Mouse (Mus musculus) hindbrain, embryonic 14.5 days (tissue): ENCODE data around the gene Mrc1. TPM values are rescaled to one million over a fixed set of nuclear protein-coding genes. Genes with fewer than 3 reads are reported as not detected.
"Not testable (repeated sequence)": the region's sequence is repeated elsewhere in the genome, so short reads cannot be mapped to it uniquely, and the experiment has no call there.

ENCODE experiments used
- ATAC-seq: fragments of 200-750 bp; cut with Nextera tagmentation; 2 replicates; pipeline ENCODE4 v1.8.0; 2017; ENCODE audit warnings: moderate number of reproducible peaks, mild to moderate bottlenecking, moderate TSS enrichment, moderate library complexity; ENCODE audit not compliant: low FRiP score
- DNase-seq: peaks from one replicate; pipeline ENCODE4 v3.0.0-alpha.2; 2015; ENCODE audit warnings: low spot score
- H3K27ac ChIP-seq: fragments of 300-500 bp; sonication (generic); 2 replicates; pipeline ENCODE4 v1.5.1; 2014; ENCODE audit warnings: mild to moderate bottlenecking, moderate library complexity
- H3K27me3 ChIP-seq: fragments of 300-500 bp; sonication (generic); 2 replicates; pipeline ENCODE4 v1.6.1; 2014; ENCODE audit warnings: mild to moderate bottlenecking, low read length, mixed read lengths; ENCODE audit not compliant: control insufficient read depth, insufficient read depth
- H3K36me3 ChIP-seq: fragments of 300-500 bp; sonication (generic); replicated peaks from 2 replicates; pipeline ENCODE4 v1.6.1; 2014; ENCODE audit not compliant: control insufficient read depth, insufficient read depth
- H3K4me1 ChIP-seq: fragments of 300-500 bp; sonication (generic); replicated peaks from 2 replicates; pipeline ENCODE4 v1.6.1; 2014; ENCODE audit warnings: antibody characterized with exemption, low read length, mixed read lengths; ENCODE audit not compliant: control insufficient read depth, insufficient read depth
- H3K4me2 ChIP-seq: fragments of 300-500 bp; sonication (generic); replicated peaks from 2 replicates; pipeline ENCODE4 v1.6.1; 2014; ENCODE audit warnings: mild to moderate bottlenecking, moderate library complexity
- H3K4me3 ChIP-seq: fragments of 300-500 bp; sonication (generic); replicated peaks from 2 replicates; pipeline ENCODE4 v1.5.1; 2014; ENCODE audit warnings: mild to moderate bottlenecking, low read length
- H3K9ac ChIP-seq: fragments of 300-500 bp; sonication (generic); 2 replicates; pipeline ENCODE4 v1.6.1; 2014
- H3K9me3 ChIP-seq: fragments of 300-500 bp; sonication (generic); 2 replicates; pipeline ENCODE4 v1.6.1; 2016; ENCODE audit warnings: low read length; ENCODE audit not compliant: control insufficient read depth
- WGBS: fragments of 180-500 bp; shearing (Covaris S2); extraction: QIAGEN DNeasy Blood & Tissue Kit; methylation state at CpG from one replicate; pipeline ENCODE4 v1.1.7; 2014; 5-methylcytosine and 5-hydroxymethylcytosine counted together
- polyA plus RNA-seq: library from polyadenylated mRNA; unstranded; fragments of >200 nt; fragmentation: Nextera tagmentation; extraction: Ambion mirVana; gene quantifications from 2 replicates; pipeline ENCODE4 v1.2.1, GENCODE M21; 2014

Mrc1 gene
- 6.2 and 7.0 TPM in 2 replicates for polyA plus RNA-seq

DNA sequence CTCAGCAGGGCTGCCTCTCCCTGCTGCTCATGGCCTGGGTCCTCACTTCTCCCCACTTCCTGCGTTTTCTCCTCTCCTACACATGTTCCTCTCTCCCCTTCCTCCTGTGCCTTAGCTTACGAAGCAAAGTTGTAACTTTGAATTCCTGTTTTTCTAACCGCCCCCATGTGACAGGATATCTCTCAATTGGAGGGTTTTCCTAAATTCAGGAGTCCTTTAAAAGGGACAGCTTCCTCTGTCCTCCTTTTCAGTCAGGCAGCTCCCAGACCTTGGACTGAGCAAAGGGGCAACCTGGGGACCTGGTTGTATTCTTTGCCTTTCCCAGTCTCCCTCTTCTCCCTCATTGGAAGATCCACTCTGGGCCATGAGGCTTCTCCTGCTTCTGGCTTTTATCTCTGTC, at the start of gene Mrc1:
Mrc1 (plus strand) TSS at position 244 of the 400 bp plus-strand sequence.
- DNase-seq (no peak), ATAC-seq (no peak)
- no peak within 1 kb of the TSS for H3K4me3 ChIP-seq
- no peaks in the 10 kb centered on the region for H3K27me3 ChIP-seq
- H3K36me3 ChIP-seq = no peaks in the 10 kb centered on the region
- H3K4me1 ChIP-seq = no peaks in the 10 kb centered on the region
- WGBS = 64% methylated on average over 3 of the region's 3 CpGs
- no peak within 1 kb of the TSS for H3K27ac ChIP-seq
- H3K4me2 ChIP-seq = no peak within 1 kb of the TSS
- H3K9me3 ChIP-seq = no peaks in the 10 kb centered on the region
- H3K9ac ChIP-seq = no peak within 1 kb of the TSS

DNA sequence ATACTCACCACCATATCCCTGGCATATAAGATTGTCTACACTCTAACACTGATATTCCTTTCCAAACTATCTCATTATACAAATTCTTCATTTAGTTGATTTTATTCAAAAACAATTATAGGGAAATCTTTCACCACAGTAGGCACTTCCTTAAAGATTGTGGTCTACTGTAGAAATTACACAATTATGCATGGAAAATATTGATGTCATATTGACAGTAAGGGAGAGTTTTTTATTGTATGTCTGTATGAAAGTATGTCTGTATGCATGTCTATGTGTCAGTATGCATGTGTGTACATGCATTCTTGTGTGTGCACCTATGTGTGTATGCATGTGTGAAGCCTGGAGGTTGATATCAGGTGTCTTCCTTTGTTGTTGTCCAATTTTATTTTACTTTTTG, 44.8 kb upstream of the Mrc1 start:
- no peak overlapping the region for H3K4me3 ChIP-seq
- no peak overlapping the region for H3K27ac ChIP-seq
- ATAC-seq (no peak), DNase-seq (no peak)
- no peak overlapping the region for H3K9ac ChIP-seq
- no peaks in the 10 kb centered on the region for H3K4me1 ChIP-seq
- no peaks in the 10 kb centered on the region for H3K9me3 ChIP-seq
- no peak overlapping the region for H3K4me2 ChIP-seq
- no peaks in the 10 kb centered on the region for H3K27me3 ChIP-seq
- H3K36me3 ChIP-seq = no peaks in the 10 kb centered on the region

DNA sequence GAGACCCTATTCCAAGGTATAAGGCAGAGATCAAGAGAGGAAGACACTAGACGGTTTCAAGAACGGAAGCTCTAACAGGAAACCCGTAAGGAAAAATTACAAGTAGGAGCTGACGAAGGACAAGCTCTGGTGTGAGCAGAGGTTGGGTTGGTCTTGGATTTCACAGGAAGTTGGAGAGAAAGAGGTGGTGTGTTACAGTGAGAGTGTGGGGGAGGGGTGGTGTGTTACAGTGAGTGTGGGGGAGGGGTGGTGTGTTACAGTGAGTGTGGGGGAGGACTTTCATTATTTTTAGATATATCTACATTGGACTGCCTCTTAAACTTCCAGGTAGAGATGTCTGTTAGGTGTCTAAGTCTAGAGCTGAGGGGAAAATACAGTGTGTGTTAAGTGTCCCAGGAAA, 38.5 kb upstream of the Mrc1 start:
- H3K27ac ChIP-seq = no peak overlapping the region
- DNase-seq (no peak), ATAC-seq (no peak)
- H3K9ac ChIP-seq = no peak overlapping the region
- WGBS = 86% methylated on average over 4 of the region's 4 CpGs
- no peaks in the 10 kb centered on the region for H3K36me3 ChIP-seq
- H3K9me3 ChIP-seq = no peaks in the 10 kb centered on the region
- H3K4me1 ChIP-seq = no peaks in the 10 kb centered on the region
- no peak overlapping the region for H3K4me2 ChIP-seq
- H3K27me3 ChIP-seq = no peaks in the 10 kb centered on the region
- no peak overlapping the region for H3K4me3 ChIP-seq

DNA sequence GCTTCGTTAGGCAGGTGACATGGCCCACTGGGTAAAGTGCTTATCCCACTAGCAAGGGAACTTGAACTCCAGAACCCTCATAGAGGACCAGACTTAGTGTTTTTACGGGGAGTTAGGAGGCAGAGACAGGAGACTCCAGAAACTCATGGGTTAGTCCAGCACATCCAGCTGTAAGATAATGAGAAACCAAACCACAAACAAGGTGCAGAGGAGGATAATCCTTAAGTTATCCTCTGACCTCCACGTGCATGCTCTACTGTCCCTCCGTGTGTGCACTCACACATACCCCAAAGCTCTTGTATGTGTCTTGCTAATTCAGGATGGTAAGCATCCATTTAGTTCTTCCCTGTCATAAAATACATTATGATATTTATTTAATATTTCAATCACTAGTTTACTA, 37.6 kb upstream of the Mrc1 start:
- Histone ChIP-seq H3K27me3 (no peaks in the 10 kb centered on the region), H3K4me3 (no peak overlapping the region), H3K9me3 (no peaks in the 10 kb centered on the region), H3K36me3 (no peaks in the 10 kb centered on the region), H3K27ac (no peak overlapping the region), H3K4me2 (no peak overlapping the region), H3K4me1 (no peaks in the 10 kb centered on the region), H3K9ac (no peak overlapping the region)
- no peak for DNase-seq
- 84% methylated on average over 4 of the region's 4 CpGs for WGBS
- ATAC-seq = no peak

DNA sequence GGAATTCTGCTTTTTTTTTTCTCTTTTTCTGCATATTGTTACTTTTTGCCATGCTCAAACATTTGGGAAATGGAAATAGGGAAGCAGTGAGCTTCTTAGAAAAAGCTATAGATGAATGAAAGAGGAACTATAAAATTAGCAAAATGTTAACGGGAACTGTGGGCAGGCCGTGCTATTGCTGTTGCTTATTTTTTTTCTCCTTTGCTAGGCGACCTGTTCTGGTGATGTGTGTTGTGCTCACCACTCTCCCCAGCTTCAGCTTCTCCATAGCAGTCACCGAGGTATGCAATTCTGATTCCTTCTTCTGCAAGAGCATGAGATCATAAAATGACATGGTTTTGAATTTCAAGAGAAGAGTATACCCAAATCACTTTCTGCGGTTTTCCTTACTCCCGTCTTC, 37.1 kb upstream of the Mrc1 start:
- Histone ChIP-seq H3K36me3 (no peaks in the 10 kb centered on the region), H3K27ac (no peak overlapping the region), H3K9ac (no peak overlapping the region), H3K27me3 (no peaks in the 10 kb centered on the region), H3K4me2 (no peak overlapping the region), H3K9me3 (no peaks in the 10 kb centered on the region), H3K4me3 (no peak overlapping the region), H3K4me1 (no peaks in the 10 kb centered on the region)
- no peak for ATAC-seq
- DNase-seq = no peak
- WGBS = 88% methylated on average over 6 of the region's 6 CpGs

DNA sequence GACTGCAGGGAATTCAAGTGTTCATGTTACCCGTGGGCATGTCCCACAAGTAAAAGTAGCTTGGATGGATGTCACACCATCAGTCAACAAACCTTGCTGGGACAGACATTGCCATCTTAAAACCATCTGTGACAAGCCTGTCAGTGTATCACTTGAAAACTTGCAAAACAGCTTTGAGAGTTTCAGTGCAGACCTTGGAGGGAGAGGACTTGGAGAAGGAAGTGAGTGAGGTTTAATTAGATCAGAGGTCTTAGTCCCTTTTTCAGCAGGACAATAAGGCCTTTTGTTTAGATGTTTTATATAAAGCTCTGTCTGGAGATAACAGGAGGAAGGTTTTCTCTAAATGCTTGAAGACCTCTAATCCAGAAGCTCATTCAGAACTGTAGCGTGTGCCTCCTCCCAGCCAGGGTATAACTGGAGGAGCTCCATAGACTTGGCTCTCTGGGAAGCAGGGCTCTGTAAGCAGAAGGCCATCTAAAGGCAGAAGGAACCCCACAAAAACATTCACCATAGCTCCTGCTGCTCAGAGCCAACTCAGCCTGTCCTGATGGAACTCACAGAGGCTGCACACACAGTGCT, 30.8 kb upstream of the Mrc1 start:
- not testable (repeated sequence) for H3K9me3 ChIP-seq, H3K4me1 ChIP-seq, H3K27ac ChIP-seq, H3K4me3 ChIP-seq, H3K36me3 ChIP-seq, H3K4me2 ChIP-seq, H3K9ac ChIP-seq, ATAC-seq, DNase-seq, H3K27me3 ChIP-seq
- WGBS = 60% methylated on average over 1 of the region's 2 CpGs

DNA sequence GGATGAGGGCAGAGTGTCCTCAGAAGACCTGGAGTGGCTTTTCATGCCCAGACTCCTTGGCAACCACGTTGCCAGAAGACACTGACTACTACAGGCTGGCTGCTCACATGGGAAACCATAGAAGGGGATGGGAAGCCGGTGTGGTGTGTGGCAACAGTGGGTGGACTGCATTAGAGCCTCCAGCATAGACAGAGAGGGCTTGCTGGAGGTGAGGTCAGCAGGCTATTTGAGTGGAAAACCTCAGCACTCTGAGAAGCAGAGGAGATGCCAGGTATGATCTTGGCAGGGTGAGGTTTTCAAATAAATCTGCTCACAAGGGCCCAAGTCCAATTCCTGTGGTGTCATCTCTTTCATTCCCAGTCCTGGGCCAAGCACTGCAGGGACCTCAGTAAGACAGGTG, 29.6 kb upstream of the Mrc1 start:
- no peak for DNase-seq
- H3K4me1 ChIP-seq = no peaks in the 10 kb centered on the region
- H3K9ac ChIP-seq = no peak overlapping the region
- no peak for ATAC-seq
- WGBS = 40% methylated on average over 2 of the region's 2 CpGs
- no peaks in the 10 kb centered on the region for H3K27me3 ChIP-seq
- H3K27ac ChIP-seq = no peak overlapping the region
- no peaks in the 10 kb centered on the region for H3K36me3 ChIP-seq
- H3K4me2 ChIP-seq = no peak overlapping the region
- no peak overlapping the region for H3K4me3 ChIP-seq
- H3K9me3 ChIP-seq = no peaks in the 10 kb centered on the region

DNA sequence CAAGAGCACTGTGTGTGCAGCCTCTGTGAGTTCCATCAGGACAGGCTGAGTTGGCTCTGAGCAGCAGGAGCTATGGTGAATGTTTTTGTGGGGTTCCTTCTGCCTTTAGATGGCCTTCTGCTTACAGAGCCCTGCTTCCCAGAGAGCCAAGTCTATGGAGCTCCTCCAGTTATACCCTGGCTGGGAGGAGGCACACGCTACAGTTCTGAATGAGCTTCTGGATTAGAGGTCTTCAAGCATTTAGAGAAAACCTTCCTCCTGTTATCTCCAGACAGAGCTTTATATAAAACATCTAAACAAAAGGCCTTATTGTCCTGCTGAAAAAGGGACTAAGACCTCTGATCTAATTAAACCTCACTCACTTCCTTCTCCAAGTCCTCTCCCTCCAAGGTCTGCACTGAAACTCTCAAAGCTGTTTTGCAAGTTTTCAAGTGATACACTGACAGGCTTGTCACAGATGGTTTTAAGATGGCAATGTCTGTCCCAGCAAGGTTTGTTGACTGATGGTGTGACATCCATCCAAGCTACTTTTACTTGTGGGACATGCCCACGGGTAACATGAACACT, 28.2 kb upstream of the Mrc1 start:
- not testable (repeated sequence) for H3K9ac ChIP-seq, H3K4me1 ChIP-seq, H3K36me3 ChIP-seq, ATAC-seq, DNase-seq, H3K27ac ChIP-seq, H3K4me3 ChIP-seq, H3K27me3 ChIP-seq, H3K4me2 ChIP-seq, H3K9me3 ChIP-seq
- no CpG with 5 or more reads among the region's 2 CpGs for WGBS

DNA sequence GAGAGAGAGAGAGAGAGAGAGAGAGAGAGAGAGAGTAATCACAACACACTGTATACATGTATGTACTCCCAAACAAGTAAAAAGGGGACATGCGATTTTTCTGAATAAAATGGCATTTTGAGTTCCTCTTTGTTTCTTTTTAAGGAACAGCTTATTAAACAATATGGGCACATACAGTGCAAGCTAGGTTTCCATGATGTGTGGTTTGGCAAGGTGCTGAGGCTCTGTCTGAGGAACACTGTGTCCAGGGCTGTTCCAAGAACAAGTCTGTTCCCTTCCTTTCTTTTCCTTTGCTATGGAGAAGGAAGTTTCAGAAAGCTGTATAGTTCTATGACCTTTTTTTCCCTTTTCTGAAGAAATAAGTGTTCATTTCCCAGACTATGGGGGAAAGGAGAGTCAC, 24.9 kb upstream of the Mrc1 start:
- DNase-seq (no peak), ATAC-seq (no peak)
- WGBS = 92% methylated on average over 1 of the region's 1 CpGs
- Histone ChIP-seq H3K27me3 (no peaks in the 10 kb centered on the region), H3K9ac (no peak overlapping the region), H3K4me2 (no peak overlapping the region), H3K4me1 (no peaks in the 10 kb centered on the region), H3K36me3 (no peaks in the 10 kb centered on the region), H3K27ac (no peak overlapping the region), H3K4me3 (no peak overlapping the region), H3K9me3 (no peaks in the 10 kb centered on the region)

DNA sequence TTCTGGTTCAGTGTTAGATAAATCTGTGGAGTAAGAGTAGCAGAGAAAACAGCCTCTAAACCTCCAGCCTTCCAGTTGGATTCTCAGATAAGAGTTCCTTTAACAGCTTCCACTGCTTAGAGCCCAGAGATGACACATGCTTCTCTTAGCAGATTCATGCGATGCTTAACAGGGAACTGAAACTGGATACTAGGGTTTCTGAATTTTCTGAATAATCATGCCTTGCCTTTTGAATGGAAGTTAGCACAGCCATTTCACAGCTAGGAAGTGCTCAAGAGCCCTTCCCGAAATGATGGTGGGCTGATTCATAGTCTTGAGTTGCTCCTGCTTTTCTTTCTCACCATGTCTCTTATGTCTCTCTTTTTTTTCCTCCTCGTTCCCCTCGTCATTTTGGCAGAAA, 22.4 kb upstream of the Mrc1 start:
- no peak for ATAC-seq
- Histone ChIP-seq H3K9ac (no peak overlapping the region), H3K27ac (no peak overlapping the region), H3K36me3 (no peaks in the 10 kb centered on the region), H3K4me2 (no peak overlapping the region), H3K9me3 (no peaks in the 10 kb centered on the region), H3K27me3 (no peaks in the 10 kb centered on the region), H3K4me1 (no peaks in the 10 kb centered on the region), H3K4me3 (no peak overlapping the region)
- no peak for DNase-seq
- WGBS = 84% methylated on average over 4 of the region's 4 CpGs
